Mouse (Mus musculus) adipocyte (in vitro differentiated cells): ENCODE results near the gene Sidt1.
A peak's percentile ranks its signal among the peaks of the same experiment; 100 is the strongest.

ENCODE experiments used
- DNase-seq: peaks from one replicate; pipeline ENCODE4 v3.0.0-alpha.2; 2016; ENCODE audit warnings: low spot score

Sidt1 gene

DNA sequence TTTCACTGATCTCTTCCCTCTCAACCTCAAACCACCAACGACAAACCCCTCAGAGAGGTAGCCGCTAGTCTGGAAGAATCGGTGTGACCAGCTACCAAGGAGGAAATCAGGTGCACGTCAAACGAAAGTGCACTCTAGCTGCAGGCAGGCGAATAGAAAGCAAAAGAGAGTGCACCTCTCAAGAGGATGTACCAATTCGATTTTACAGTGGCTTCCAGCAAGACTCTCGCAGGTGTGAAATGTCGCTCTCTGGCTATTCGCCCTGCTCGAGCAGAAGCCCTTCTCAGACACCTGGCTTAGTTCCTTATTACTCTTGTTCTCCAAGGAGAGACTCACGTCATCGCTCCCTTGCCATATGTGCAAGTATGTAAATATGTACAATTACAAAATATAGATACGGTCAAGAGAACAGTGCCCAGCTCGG, at the start of gene Sidt1:
Sidt1 (minus strand) TSS at position 336 of the 424 bp plus-strand sequence.
- DNase-seq = no peak

DNA sequence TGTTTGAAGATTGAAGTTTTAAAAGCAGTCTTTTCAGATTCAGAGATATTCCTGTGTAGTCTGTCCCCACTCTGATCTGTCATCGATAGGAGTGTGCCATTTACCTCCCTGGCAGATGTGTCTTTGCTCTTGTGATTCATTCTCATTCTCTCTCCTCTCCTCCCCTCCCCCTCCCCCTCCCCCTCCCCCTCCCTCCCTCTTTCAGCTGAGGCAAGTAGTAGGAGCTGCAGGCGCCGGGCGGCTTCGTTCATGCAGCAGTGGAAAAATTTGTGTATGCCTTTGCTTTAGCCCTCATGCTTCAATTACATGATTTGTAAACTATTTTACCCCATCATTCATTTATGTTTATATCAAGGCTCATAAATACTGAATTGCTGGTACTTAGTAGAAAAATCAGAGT, 48.6 kb upstream of the Sidt1 start:
- no peak for DNase-seq

- no peak for DNase-seq
These were observed 47.0 kb upstream of the Sidt1 start for GRCm38 (mm10) chr16:44380006-44380405.

DNA sequence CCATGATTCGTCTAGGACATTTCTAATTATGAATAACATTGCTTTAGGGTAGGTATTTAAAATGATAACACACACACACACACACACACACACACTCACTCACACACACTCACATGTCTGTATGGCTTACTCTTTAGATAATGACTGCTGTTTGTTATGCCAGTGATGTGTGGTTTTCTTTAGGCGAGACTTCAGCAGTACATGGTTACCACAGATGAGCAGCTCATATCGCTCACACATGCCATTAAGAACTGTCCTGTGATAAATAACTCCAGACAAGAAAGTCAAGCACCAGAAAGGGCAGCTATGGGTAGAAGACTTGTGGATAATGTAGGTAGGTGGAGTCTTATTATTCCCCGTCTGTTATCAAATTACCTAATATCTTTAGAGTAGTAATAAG, 42.5 kb upstream of the Sidt1 start:
- DNase-seq = no peak

DNA sequence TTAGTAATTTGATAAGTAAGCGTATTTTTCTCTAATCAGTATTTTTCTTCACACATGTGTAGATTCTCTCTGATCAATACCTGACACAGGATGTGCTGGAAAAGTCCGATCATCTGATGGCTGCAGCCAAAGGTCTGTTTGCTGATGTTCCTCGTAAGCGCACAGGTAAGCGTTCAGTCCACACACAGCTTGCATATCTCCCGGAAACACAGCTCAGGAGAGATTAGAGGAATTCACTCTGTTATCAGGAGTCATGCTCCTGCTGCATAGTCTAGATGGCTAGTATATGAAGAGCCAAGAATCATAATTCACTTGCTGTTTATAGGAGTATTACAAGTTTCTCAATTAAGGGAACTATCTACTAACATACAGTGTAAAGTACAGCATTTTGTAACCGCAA, 32.5 kb upstream of the Sidt1 start:
- DNase-seq = no peak

GRCm38 (mm10) chr16:44361921-44362890, 29.2 kb upstream of the Sidt1 start:
- peak; percentile 64 for DNase-seq

GRCm38 (mm10) chr16:44357571-44358268, 24.7 kb upstream of the Sidt1 start:
- no peak for DNase-seq

DNA sequence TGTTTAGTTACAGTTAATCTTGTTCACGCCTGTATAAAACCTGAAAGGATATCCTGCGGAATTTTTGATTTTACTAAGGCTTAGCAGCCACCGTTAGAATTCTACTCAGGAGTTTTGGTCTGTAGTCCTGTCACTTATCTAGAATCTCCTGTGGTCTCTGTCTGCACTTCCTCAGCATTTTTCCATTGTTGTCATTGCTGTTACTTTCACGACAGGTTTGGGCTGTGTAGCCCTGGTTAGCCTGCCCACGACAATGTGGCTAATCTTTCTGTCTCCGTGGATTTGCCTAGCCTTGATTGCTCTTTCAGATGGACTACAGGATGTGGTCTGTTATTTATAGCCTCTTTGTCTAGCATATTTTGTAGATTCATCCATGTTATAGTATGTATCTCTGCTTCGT, 23.3 kb upstream of the Sidt1 start:
- no peak for DNase-seq

DNA sequence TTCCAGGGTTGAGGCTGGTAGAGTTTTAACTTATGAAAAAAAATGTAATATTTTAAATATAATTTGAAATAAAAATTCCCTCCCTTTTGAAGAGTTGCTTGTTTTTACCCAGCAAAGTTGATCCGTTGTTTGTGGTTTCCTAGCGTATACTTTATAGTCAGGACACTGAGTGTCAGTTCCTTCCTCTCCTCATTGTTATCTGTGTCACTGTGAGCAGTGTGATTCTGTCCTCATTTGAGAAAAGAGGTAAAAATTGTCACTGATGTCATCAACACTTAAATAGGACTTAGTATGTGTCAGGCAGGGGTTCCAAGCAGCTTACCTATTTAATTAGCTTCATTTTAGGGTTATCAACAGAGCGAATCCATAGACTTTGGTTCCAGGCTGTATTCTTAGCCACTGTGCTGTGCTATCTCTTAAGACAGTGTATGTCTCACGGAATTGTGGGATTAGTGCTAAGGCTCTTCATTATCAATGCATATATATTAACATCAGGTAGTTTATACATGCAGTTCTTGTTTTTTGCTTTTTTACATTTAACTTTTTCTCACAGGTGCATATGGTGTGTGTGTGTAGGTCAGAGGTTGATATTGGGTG, 16.9 kb upstream of the Sidt1 start:
- DNase-seq = no peak

DNA sequence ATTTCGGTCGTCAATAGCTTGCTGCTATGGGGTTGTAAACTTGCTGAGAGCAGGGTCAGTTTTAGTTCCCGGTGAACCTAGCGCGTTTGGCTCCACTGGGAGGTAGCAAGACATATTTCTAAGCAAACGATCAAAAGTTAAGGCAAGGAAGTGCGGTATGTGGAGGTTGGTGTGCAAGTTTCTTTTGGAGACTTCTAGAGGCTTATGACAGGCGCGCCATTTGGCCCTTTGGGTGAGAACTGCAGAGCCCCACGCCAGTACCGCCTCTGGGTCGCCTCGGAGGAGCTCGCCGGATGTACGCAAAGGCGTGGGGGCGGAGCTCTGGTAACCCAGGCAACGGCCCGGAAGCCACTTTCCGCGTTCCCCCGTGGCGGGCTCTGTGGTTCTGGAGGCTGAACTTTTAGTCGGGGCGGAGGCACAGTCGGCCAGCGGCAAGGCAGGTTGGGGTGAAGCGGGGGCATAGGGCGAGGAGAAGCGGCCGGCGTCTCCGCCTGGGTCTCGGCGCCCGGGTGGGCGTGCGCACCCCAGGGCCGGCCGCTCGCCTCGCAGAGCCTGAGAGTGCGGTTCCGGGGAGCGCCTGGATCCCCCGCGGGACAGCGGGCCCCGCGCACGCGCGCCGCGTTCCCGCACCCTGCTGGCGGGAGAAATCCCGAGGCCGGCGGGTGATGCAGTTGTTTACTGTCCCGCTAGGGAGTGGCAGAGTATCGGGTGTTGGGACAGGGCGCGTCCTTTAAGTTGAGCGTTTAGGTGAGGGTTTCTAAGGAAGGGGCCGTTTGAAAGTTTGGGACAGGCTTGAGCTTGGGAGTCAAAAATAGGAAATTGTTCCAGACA, 14.3 kb upstream of the Sidt1 start, which contains the start of gene Spice1:
Spice1 (plus strand) TSS at position 51 of the 831 bp plus-strand sequence.
- DNase-seq = peak; percentile 95

DNA sequence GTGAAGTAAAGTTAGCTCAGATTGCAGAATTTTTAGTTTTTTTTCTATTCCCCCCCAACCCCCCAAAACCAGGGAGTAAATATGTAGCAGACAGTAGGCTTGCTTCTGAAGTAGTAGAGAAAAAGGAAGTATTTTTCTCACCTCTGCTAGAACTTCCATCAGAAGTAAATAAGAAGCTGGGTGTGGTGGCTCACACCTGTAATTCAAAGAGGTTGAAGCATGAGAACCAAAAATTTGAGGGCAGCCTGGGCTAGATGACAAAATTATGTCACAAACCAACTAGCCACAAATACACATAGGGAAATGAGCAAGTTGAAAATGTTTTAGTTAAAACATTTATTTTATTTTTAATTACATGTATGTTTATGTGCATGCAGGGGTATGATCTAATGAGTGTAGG, 4.5 kb upstream of the Sidt1 start:
- DNase-seq = no peak

GRCm38 (mm10) chr16:44331995-44332860, 768 bp downstream of the Sidt1 start:
- DNase-seq = no peak

DNA sequence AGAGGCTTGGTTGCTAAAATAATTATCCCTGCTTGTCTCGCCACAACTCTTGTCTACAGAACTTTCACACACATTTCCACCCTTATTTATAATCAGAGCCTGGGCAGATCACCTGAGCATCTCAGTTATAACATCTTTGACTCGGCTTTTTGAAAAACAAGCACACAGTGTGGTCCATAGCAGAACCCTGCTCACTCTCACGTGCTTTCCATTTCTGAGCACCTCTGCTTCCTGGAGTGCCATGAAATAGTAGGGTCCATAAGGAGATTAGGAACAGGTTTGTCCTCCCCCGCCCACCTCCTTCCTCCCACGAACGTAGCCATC, 1.4 kb downstream of the Sidt1 start:
- no peak for DNase-seq

- no peak for DNase-seq
These were observed 1.8 kb downstream of the Sidt1 start for GRCm38 (mm10) chr16:44331154-44331553.

DNA sequence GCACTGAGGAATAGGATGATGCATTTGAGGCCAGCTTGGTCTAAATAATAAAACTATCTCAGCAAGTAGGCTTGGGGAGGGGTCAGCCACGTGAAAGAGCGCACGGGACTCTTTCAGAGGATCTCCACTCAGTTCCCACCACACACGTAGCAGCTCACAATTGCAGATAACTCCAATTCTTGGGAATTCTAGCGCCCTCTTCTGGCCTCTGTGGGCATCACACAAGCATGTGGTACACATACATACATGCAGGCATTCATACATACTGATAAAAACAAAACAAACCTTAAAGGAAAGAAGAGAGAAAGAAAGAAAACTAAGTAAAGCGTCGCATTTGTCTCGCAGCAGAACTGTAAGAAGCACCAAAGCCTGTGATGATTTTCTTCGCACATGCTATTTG, 2.3 kb downstream of the Sidt1 start:
- no peak for DNase-seq

DNA sequence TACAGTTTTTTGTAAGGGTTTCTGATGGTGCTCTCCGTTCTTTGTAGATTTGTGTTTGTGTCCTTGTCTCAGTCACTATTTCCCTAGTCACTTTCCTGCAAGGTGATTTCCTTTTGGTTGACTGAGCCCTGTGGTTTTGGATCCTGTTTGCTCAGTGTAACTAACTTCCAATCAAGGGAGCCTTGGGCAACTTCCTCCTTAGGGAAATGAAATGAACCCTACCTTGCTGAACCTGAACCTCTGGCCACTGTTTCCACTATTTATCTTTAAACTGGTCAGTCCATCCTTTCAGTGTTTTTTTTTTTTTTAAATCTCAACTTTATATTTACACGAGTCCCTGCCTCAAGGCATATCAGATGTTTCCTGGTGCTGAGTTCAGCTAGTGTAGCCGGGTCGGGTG, 4.4 kb downstream of the Sidt1 start:
- DNase-seq = no peak

- no peak for DNase-seq
These were observed 12.8 kb downstream of the Sidt1 start for GRCm38 (mm10) chr16:44320232-44320631.

DNA sequence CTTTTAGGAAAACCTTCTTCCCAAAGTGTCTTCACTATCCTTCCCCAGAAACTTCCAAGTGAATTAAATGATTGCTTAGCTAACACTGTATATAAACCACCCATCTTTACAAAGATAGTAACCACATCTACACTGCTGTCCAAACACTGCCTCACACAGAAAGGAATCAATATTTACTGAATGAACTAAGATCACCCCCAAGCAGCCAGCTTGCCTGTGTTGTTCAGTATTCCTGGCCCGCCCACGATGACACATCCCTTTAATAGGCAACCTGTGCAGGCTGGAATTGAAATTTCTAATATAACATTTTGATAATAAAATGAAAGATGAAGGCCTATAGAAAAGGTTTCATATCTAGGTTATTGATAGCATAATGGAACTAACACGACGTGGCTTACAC, 16.6 kb downstream of the Sidt1 start:
- no peak for DNase-seq

GRCm38 (mm10) chr16:44313422-44313821, 19.6 kb downstream of the Sidt1 start:
- DNase-seq = no peak

GRCm38 (mm10) chr16:44305606-44306005, 27.4 kb downstream of the Sidt1 start:
- DNase-seq = no peak

- DNase-seq = no peak
These were observed 29.2 kb downstream of the Sidt1 start for GRCm38 (mm10) chr16:44303822-44304221.
